Mouse (Mus musculus) brain, adult 2 months (tissue): Measurements from ENCODE around the gene Daam1.

Experiments used
- DNase-seq: peaks from one replicate; pipeline ENCODE4 v3.0.0; 2011; ENCODE audit warnings: low read depth, low spot score

Gene Daam1

GRCm38 (mm10) chr12:71998653-71999052, 167.8 kb downstream of the Daam1 start:
- DNase-seq, result peak; percentile 41

DNA sequence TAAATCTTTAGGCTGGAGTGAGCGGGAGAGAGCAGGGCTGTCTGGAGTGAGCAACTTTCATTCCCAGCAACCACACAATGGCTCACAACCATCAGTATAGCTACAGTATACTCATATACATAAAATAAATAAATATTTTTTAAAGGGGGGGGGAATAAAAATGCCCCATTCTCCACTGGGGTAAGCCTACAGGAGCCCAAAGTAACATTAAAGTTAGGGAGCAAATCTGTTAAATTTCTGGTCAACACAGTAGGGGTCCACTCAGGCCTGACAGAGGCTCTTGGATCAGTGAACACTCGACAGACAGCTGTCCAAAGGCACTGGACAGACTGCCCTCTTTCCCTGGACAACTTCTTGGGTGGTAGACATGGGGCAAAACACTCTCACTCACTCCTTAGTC, 168.8 kb downstream of the Daam1 start:
- DNase-seq, result no peak

DNA sequence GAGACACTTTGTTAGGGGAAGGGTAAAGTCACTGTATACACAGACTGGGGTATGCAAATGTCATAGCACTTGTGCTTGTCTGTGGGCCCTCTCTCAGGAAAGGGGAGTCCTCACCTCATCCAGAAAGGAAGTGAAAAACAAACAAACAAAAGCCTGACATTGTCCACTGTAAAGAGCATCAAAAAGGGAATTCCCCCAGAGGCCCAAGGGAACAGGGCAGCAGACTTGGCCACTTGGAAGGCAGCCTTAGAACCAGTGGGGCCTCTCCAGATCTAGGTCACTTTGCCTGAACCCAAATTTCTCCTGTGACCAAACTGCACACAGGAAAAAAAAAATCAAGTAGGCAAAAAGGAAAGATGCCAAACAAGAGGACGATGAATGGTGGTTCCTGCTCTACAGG, 170.9 kb downstream of the Daam1 start:
- DNase-seq, result peak; percentile 66

- no peak for DNase-seq
Observed at GRCm38 (mm10) chr12:72005307-72005706, 174.4 kb downstream of the Daam1 start.

DNA sequence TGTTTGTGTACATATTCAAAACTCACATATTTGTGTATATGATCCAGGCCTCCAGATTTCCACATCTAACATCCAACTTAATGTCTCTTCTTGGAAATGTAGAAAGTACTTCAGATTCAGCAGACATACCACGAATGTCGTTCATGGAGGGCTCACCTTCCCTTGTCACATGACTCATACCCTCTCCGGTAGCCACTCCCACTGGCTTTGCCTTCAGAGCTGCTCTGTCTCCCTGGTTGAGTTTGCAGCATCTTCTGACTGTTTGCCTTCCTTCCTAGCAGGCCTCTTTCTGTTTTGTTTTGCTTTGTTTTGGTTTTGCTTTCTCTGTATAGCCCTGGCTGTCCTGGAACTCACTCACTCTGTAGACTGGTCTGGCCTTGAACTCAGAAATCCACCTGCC, 176.8 kb downstream of the Daam1 start:
- DNase-seq, result no peak

GRCm38 (mm10) chr12:72009051-72009902, 178.4 kb downstream of the Daam1 start:
- no peak for DNase-seq

GRCm38 (mm10) chr12:72011404-72011803, 180.5 kb downstream of the Daam1 start:
- DNase-seq, result no peak

DNA sequence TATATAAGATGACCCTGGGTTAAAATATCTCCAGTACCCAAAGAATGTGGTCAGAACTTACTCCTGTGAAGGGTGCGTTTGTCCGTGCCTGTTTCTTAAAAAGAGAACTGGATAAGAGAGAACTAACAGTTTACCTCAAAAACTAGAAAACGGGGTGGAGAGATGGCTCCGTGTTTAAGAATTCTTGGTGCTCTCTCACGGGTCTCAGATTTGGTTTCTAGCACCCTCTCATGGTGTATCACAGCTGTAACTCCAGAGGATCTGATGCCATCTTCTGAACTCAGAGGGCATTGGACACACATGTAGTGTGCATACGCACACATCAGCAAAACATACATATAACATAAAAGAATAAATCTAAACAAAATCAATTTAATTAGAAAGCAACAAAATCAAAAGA, 181.2 kb downstream of the Daam1 start:
- DNase-seq, result no peak

GRCm38 (mm10) chr12:72013711-72014354, 183.0 kb downstream of the Daam1 start:
- peak; percentile 52 for DNase-seq

- peak; percentile 58 for DNase-seq
Observed at GRCm38 (mm10) chr12:72014355-72014776, 183.5 kb downstream of the Daam1 start.

DNA sequence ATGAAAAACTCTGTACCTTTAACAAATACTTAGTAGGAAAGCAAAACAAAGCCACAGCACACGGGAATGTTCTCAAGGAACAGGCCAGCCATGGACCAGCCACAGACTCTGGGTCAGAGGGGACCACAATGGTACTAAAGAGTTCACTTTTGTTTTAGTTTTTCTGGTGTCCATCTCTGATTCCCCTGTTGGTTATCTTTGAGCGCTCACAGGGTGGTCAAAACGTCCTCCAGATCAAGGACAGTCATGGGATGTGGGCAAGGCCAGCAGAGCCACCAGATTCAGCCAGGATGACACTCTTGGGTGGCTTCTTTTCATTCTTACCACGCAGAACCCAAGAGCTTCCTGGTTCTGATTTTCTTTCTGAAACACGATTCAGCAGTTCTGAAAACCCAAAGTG, 184.4 kb downstream of the Daam1 start:
- no peak for DNase-seq

- no peak for DNase-seq
Observed at GRCm38 (mm10) chr12:72020285-72020684, 189.4 kb downstream of the Daam1 start.

- no peak for DNase-seq
Observed at GRCm38 (mm10) chr12:72021543-72021942, 190.7 kb downstream of the Daam1 start.

GRCm38 (mm10) chr12:72022790-72023189, 191.9 kb downstream of the Daam1 start:
- DNase-seq, result no peak

DNA sequence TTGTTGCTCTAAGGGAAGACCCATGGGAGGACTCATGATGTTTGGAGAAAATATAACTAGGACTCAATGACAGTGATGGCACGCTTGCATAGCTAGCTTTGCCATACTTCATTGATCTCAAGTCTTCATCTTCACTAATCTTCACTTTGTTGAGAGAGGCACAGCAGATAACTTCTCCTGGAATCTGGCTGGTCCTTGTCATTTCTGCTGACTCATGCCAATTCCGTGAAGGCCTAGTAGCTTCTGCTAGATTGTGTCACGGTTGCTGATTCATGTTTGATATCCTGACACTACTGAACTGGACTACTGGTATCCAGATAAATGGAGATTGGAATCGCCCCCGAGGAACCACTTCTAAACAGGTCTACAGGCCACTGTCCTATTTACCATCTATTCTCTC, 192.7 kb downstream of the Daam1 start:
- DNase-seq, result no peak

- DNase-seq, result no peak
Observed at GRCm38 (mm10) chr12:72025275-72025795, 194.5 kb downstream of the Daam1 start.

GRCm38 (mm10) chr12:72031171-72031570, 200.3 kb downstream of the Daam1 start:
- DNase-seq, result no peak

GRCm38 (mm10) chr12:72031794-72032193, 200.9 kb downstream of the Daam1 start:
- DNase-seq, result no peak

DNA sequence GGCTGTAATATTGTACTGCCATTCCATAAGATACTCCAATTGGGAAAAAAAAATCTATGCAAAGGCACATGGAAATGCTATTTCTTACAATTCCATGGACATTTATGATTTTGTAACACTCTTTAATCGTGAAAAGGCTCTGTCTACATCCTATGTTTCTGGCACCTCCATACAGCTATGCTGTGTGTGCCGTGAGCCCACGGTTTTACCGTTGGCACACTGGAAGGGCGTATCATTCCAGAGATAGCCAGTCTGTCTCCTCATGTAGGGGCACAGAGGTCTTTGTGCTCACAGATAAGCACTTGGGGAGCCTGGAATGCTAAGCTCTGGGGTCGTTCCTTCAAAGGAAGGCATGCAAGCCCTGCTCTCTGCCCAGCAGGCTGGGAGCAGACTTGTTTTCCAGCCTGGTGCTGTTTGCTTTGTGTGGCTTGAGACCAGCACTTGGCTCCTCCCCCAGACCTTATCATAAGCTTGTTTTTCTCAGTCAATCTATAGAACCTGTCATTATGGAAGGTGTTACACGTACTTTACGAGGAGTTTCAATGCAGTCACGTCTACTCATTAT, 205.3 kb downstream of the Daam1 start:
- DNase-seq, result no peak

DNA sequence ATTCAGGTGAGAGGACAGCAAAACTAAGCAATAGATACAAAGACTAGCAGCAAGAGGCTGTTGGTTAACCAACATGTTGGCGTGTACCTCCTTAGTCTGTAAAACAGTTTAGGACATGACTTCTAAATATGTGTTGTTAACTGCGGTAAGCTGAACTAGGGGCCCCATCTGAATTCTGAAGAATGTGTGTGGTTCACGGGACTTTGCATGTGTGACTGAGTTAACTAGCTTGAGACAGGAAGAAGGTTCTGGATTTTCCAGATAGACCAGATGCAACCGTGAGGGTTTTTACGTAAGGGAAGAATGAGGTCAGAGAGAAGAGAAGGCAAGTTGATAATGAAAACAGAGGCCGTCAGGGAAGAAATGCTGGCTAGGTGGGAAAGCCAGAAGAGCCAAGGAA, 206.2 kb downstream of the Daam1 start:
- DNase-seq, result no peak

GRCm38 (mm10) chr12:72038866-72039265, 208.0 kb downstream of the Daam1 start:
- DNase-seq, result no peak

DNA sequence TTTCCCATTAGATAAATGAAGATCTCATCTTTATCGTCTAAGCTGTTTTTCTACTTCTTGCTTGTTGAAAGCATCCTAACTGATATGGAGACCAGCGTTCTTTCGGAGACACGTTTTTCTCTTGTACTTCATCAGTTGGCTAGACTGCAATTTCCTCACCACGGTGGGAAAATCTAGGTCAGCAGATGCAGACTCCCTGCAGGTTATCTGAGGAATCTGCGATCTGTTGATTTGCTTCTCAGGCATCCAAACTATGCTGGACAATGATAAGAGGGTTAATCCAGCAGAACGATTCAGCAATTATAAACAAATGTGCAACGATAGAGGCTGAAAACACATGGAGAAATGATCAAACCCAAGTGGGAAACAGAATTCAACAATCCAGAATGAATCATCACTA, 208.6 kb downstream of the Daam1 start:
- peak; percentile 15 for DNase-seq

GRCm38 (mm10) chr12:72041238-72041637, 210.4 kb downstream of the Daam1 start:
- no peak for DNase-seq
